ENCODE assay signal across 9 mouse cellular contexts in genomic region chr7:75655180-75656074, GRCm38 (mm10).
DNase-seq lines count a peak whose midpoint lies in the region; ATAC-seq and TF ChIP-seq lines count a peak whose summit lies in the region.
"Had no signal": no experiment of that assay in that cellular context is flagged by ENCODE, and none has a peak within 500 bp of the region (broad histone marks: within the 10 kb centered on the region; RNA-seq: fewer than 3 reads in every experiment).

No protein-coding gene starts in this region.

- peak overlapping the region; percentile 69 for H3K27ac ChIP-seq in liver, embryonic 14.5 days
- H3K27ac ChIP-seq in midbrain, embryonic 14.5 days (replicated peaks; ENCODE audit: low read depth, low read length) = no peak overlapping the region
- H3K27ac ChIP-seq: hindbrain, embryonic 14.5 days had no signal

- H3K9ac ChIP-seq in liver, embryonic 14.5 days (replicated peaks) = peak overlapping the region; percentile 83
- H3K9ac ChIP-seq in midbrain, embryonic 14.5 days (replicated peaks; ENCODE audit: low read length) = no peak overlapping the region
- H3K9ac ChIP-seq: hindbrain, embryonic 14.5 days had no signal

- H3K9me3 ChIP-seq in liver, embryonic 14.5 days (ENCODE audit: control insufficient read depth, low read length) = no peaks in the 10 kb centered on the region
- H3K9me3 ChIP-seq in midbrain, embryonic 14.5 days (ENCODE audit: control insufficient read depth, low read length) = no peaks in the 10 kb centered on the region

- H3K4me3 ChIP-seq in liver, embryonic 14.5 days (ENCODE audit: insufficient read depth in 1 of 2, low read depth in 2 of 2, low read length in 2 of 2) = peak overlapping the region; percentile 62 to 85
- no peak overlapping the region for H3K4me3 ChIP-seq in midbrain, embryonic 14.5 days (replicated peaks; ENCODE audit: low read depth, low read length)

- no peaks in the 10 kb centered on the region for H3K27me3 ChIP-seq in liver, embryonic 14.5 days (ENCODE audit: control insufficient read depth, insufficient read depth, low read length)
- no peaks in the 10 kb centered on the region for H3K27me3 ChIP-seq in midbrain, embryonic 14.5 days (ENCODE audit: control insufficient read depth, insufficient read depth, low read length)

- no peak for TF ChIP-seq EP300 in liver, embryonic 14.5 days (IDR thresholded peaks at IDR 0.05; ENCODE audit: low read depth)

- H3K36me3 ChIP-seq in liver, embryonic 14.5 days (replicated peaks; ENCODE audit: control insufficient read depth, insufficient read depth, low read depth) = no peaks in the 10 kb centered on the region
- no peaks in the 10 kb centered on the region for H3K36me3 ChIP-seq in midbrain, embryonic 14.5 days (ENCODE audit: control insufficient read depth, insufficient read depth, low read length)

- 17% methylated on average over 11 of the region's 11 CpGs for WGBS in liver, embryonic 14.5 days (ENCODE audit: insufficient replicate concordance)
- 86% methylated on average over 11 of the region's 11 CpGs for WGBS in midbrain, embryonic 14.5 days

- peak; percentile 40 for ATAC-seq in activated CD4-positive, CD25-positive, alpha-beta regulatory T cell, adult 4 months
- peak; percentile 55; the same call in 1 of the 2 replicates for ATAC-seq in liver, embryonic 14.5 days (ENCODE audit: insufficient read depth)
- ATAC-seq in midbrain, embryonic 14.5 days (ENCODE audit: low FRiP score, low TSS enrichment) = no peak

- peak overlapping the region; percentile 96 for H3K4me2 ChIP-seq in liver, embryonic 14.5 days (ENCODE audit: low read depth)
- no peak overlapping the region for H3K4me2 ChIP-seq in midbrain, embryonic 14.5 days (ENCODE audit: low read length)
- H3K4me2 ChIP-seq: hindbrain, embryonic 14.5 days had no signal

- no peak for TF ChIP-seq CTCF in liver, embryonic 14.5 days (IDR thresholded peaks at IDR 0.05; ENCODE audit: low read depth)

- peaks cover 10 to 22% of the 10 kb centered on the region in 2 experiments for H3K4me1 ChIP-seq in liver, embryonic 14.5 days (replicated peaks; ENCODE audit: control insufficient read depth in 2 of 2, insufficient read depth in 2 of 2, low read length in 1 of 2)
- H3K4me1 ChIP-seq in midbrain, embryonic 14.5 days (ENCODE audit: control insufficient read depth, insufficient read depth, low read length) = no peaks in the 10 kb centered on the region

- DNase-seq in kidney, adult 18-20 months = peak; percentile 41
- no peak for DNase-seq in kidney, adult 11 months
- DNase-seq in B cell, adult 2 months = peak; percentile 51 to 54
- DNase-seq in liver, embryonic 14.5 days (ENCODE audit: low read depth in 3 of 3, low spot score in 3 of 3) = peak in 1 of 3 experiments; percentile 41
- no peak for DNase-seq in midbrain, embryonic 14.5 days
- DNase-seq in cerebellum, adult 8-10 months = no peak
- no peak for DNase-seq in right cerebral cortex, postnatal 36 days (ENCODE audit: low spot score in 2 of 2)

Comparison
In these comparisons a context has a peak if more than half of its experiments do, and no peak if none do; other contexts are left out.
1. DNase-seq: peak in kidney, adult 18-20 months (single experiment) and B cell, adult 2 months (2 of 2); none in kidney, adult 11 months (single experiment), midbrain, embryonic 14.5 days (single experiment), cerebellum, adult 8-10 months (single experiment) and right cerebral cortex, postnatal 36 days (0 of 2).